Mouse (Mus musculus) olfactory bulb, adult 2 months (tissue): ENCODE results near the gene Prrx1. TPM values are rescaled to one million over a fixed set of nuclear protein-coding genes. Genes with fewer than 3 reads are reported as not detected.

ENCODE experiments used
- H3K27ac ChIP-seq: fragments of 200-500 bp; 2 replicates; pipeline ENCODE4 v1.5.1; 2012; ENCODE audit warnings: low read depth, low read length; ENCODE audit not compliant: insufficient read depth
- H3K4me1 ChIP-seq: fragments of 200-500 bp; 2 replicates; pipeline ENCODE4 v1.6.1; 2012; ENCODE audit warnings: low read length; ENCODE audit not compliant: control insufficient read depth, insufficient read depth
- H3K4me3 ChIP-seq: fragments of 200-500 bp; 2 replicates; pipeline ENCODE4 v1.5.1; 2012; ENCODE audit warnings: mild to moderate bottlenecking, low read depth, low read length, moderate library complexity; ENCODE audit not compliant: insufficient read depth
- CTCF ChIP-seq: fragments of 200-500 bp; IDR thresholded peaks from 2 replicates; pipeline ENCODE4 v1.5.1; 2012; ENCODE audit warnings: low read depth, mild to moderate bottlenecking, low read length, moderate library complexity; ENCODE audit not compliant: insufficient read depth
- POLR2A ChIP-seq: fragments of 200-500 bp; IDR thresholded peaks from 2 replicates; pipeline ENCODE4 v1.6.1; 2012; ENCODE audit warnings: mild to moderate bottlenecking, low read depth, low read length, moderate library complexity; ENCODE audit not compliant: insufficient read depth
- WGBS: fragments of 180-500 bp; shearing (Covaris S2); methylation state at CpG from one replicate; pipeline ENCODE4 v1.1.7; 2018; 5-methylcytosine and 5-hydroxymethylcytosine counted together
- polyA plus RNA-seq: library from polyadenylated mRNA; stranded (reverse); fragments of >200 nt; gene quantifications from 2 replicates; pipeline ENCODE4 v1.2.4, GENCODE M21; 2012; ENCODE audit warnings: low replicate concordance; ENCODE audit not compliant: missing spikeins, insufficient read depth, insufficient read length

The Prrx1 gene
- polyA plus RNA-seq, 1 experiment, result not detected

DNA sequence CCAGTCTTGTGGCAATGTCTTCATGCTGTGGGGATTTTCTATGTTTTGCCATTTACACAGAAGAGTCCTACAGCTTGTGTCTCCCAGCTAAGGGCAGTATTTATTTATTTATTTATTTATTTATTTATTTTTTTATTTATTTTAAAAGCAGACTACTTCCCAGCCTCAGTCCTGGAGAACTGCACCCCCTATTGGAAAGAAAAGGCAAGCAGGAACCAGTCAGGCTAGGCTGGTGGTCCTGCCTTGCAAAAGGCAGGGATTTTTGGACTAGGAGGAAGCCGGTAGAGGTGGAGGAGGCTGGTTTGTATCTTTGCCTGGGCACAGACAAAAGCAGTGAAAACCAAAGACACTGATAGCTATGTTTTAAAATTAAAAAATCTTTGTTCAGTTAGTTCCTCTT lies 7.6 kb downstream of the Prrx1 start:
- no peak for TF ChIP-seq CTCF
- no peak for TF ChIP-seq POLR2A
- Histone ChIP-seq H3K4me1 (peaks cover 2% of the 10 kb centered on the region; the same call in 1 of the 2 replicates), H3K4me3 (no peak overlapping the region), H3K27ac (no peak overlapping the region)
- WGBS, result 86% methylated on average over 1 of the region's 1 CpGs

DNA sequence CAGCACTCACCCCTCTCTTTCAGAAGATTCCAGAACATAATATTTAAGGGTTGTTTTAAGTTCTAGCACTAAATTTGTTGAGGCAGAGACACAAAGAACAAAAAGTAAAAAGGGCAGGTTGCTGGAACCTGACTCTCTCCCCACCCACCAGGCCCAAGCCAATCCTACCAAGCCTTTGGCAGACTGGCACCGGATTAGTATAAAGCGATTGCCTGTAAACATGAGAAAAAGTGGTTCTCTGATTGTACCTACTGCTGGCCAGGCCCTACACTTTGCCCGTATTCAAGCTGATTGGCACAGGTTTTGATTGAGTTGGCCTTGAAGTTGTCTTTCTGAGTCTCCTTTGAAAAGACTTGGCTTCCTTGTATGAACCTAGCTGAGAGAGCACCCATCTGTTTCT lies 8.7 kb downstream of the Prrx1 start:
- Histone ChIP-seq H3K27ac (no peak overlapping the region), H3K4me3 (no peak overlapping the region), H3K4me1 (peaks cover 2% of the 10 kb centered on the region; the same call in 1 of the 2 replicates)
- WGBS, result 66% methylated on average over 3 of the region's 3 CpGs
- TF ChIP-seq CTCF, result no peak
- no peak for TF ChIP-seq POLR2A

DNA sequence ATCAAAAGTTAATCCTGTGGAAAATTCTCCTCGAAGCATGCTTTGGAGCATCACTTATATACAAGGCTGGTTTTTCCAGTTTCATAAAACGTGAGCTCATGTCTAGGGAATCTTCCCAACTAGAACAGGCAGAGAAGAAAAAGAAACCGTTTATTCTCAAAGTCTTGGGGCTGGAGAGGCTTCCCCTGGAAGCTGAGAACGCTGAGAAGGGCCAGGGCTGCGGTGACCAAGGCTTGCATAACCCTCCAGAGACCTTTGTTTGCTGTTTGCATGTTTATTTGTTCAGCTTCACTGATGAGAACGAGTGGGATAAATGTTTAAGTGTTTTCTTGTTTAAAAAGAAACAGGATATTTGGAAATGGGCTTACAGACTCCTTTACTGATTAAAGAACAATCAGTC lies 11.2 kb downstream of the Prrx1 start:
- Histone ChIP-seq H3K4me3 (no peak overlapping the region), H3K4me1 (no peaks in the 10 kb centered on the region), H3K27ac (no peak overlapping the region)
- TF ChIP-seq CTCF (no peak), POLR2A (no peak)
- 32% methylated on average over 6 of the region's 6 CpGs for WGBS

DNA sequence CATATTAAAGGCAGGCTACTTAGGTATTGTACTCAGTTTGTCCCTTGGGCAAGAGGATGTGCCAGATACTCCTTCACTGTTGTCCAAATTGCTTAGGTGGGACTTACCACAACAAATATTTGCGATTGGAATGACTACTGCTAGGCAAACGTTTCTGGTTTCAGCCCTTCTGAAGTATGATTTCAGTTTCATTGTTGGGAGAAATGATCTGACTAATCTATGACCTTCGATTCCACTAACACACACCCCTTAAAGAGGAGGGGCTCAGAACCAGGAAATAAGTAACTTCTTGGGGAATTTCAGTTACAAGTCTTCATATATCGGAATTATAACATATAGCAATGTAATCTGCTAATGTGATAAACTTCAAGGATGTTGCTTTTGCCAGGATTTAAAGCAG lies 20.4 kb downstream of the Prrx1 start:
- WGBS, result 91% methylated on average over 4 of the region's 4 CpGs
- TF ChIP-seq POLR2A (no peak), CTCF (no peak)
- H3K4me1 ChIP-seq, result no peaks in the 10 kb centered on the region
- no peak overlapping the region for H3K4me3 ChIP-seq
- no peak overlapping the region for H3K27ac ChIP-seq

DNA sequence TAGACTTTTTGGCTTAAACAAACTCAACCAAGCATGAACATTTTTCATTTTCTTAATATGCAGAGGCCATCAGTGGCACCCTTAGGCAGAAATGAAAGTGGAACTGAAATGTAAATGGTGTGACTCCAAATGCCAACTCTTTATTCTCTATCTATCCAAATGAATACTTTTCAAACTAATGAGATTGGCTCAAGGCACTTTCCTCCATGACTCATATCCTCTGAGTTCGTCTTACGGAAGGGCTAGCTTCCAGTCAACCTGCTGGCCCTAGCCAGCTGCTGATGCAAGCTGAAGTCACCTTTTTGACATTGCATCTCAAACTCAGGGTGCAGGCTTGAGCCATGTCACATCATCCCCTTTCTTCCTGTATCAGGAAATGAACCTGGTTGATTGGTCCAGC lies 21.6 kb downstream of the Prrx1 start:
- 73% methylated on average over 2 of the region's 2 CpGs for WGBS
- Histone ChIP-seq H3K27ac (no peak overlapping the region), H3K4me3 (no peak overlapping the region), H3K4me1 (no peaks in the 10 kb centered on the region)
- TF ChIP-seq POLR2A (no peak), CTCF (no peak)

DNA sequence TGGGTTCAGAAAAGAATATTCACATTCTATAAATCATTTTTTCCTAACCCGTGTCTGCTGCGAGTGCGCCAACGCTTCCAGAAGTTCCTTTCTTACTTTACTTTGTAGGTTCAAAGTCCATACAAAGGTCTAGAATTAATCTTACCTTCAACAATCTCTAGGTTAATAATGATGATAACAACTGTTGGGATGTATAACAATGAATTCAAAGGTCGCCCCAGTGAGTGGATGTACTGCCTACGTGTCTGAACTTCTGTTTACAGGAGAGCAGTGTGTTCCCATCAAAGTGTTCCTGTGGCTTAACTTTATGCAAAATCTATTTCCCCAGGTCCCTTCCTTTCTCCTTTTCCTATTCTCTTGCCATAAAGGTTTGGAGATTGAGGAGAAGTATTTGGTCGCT lies 24.4 kb downstream of the Prrx1 start:
- WGBS, result 96% methylated on average over 7 of the region's 7 CpGs

DNA sequence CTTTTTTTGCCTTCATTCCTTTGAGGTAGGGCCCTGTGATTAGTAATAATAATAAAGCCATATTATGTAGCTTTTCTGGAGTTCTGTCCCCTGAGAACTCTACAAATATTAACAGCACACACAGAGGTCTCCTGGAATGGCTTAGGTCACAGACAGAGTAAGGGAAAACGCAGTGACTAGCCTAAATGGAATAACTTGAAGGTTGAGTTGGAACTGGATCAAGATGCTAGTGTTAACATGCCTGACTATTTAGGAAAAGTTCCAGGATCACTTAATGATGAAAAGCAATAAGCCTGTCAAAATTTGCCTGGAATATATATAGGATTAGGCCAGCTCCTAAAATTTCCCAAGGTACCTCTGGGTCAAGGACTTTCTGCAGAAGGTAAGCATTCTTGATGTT lies 28.0 kb downstream of the Prrx1 start:
- Histone ChIP-seq H3K27ac (no peak overlapping the region), H3K4me1 (no peaks in the 10 kb centered on the region; the same call in 1 of the 2 replicates), H3K4me3 (no peak overlapping the region)
- WGBS, result 80% methylated on average over 1 of the region's 1 CpGs
- no peak for TF ChIP-seq CTCF
- TF ChIP-seq POLR2A, result no peak

More for the DNA sequence above, 24.4 kb downstream of the Prrx1 start:
- Histone ChIP-seq H3K27ac (no peak overlapping the region), H3K4me3 (no peak overlapping the region), H3K4me1 (no peaks in the 10 kb centered on the region)
- no peak for TF ChIP-seq POLR2A
- TF ChIP-seq CTCF, result no peak

DNA sequence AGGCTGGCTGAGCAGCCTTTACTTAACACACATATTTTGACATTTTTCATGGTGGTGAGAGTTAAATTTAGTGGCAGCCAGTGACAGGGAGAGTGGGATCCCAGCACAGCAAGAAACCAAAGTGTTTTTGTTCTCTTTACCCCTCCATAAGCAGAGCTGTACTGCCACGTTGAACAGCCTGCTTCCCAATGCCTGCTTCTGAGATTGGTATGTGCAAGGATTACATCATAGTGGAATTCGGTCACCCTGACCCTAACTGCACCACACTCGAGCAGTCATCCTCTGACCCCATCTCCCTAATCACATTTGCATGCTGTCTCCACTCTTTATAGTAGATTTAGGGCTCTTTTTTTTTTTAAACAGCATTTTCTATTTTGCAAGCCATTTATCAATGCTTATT lies 28.4 kb downstream of the Prrx1 start:
- TF ChIP-seq CTCF (no peak), POLR2A (no peak)
- 49% methylated on average over 3 of the region's 3 CpGs for WGBS
- H3K27ac ChIP-seq, result no peak overlapping the region
- no peaks in the 10 kb centered on the region; the same call in 1 of the 2 replicates for H3K4me1 ChIP-seq
- H3K4me3 ChIP-seq, result no peak overlapping the region

DNA sequence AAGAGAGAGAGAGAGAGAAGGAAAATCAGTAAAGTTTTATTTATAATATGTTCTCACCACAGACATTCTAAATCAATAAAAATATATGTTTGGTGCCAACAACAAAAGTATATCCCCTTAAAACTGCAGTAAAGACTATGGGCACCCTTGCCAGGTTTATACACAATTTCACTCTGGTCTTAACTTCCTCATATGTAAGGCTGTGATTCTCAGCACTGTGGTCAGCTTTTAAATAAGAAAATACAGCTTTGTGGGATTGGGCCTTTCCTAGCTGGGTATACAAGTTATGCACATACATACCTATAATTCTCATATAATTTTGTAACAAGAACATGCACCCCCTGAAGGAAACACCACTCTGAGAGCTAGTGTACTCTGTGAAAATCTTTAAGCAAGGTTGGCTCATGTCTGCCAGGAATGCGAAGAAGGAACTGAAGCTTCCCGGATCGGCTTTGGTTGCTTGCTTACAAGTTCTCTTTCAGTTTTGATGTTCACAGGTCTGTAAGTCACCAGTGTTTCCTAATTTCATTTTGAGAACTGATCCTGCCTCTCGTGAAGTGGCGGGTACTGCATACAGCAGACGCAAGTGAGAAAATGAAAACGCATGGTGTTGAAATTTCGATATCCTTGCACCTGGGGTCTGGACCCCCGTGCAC lies 29.4 kb downstream of the Prrx1 start:
- no peaks in the 10 kb centered on the region; the same call in 1 of the 2 replicates for H3K4me1 ChIP-seq
- TF ChIP-seq CTCF (no peak), POLR2A (no peak)
- H3K4me3 ChIP-seq, result no peak overlapping the region
- H3K27ac ChIP-seq, result no peak overlapping the region
- 90% methylated on average over 9 of the region's 9 CpGs for WGBS

DNA sequence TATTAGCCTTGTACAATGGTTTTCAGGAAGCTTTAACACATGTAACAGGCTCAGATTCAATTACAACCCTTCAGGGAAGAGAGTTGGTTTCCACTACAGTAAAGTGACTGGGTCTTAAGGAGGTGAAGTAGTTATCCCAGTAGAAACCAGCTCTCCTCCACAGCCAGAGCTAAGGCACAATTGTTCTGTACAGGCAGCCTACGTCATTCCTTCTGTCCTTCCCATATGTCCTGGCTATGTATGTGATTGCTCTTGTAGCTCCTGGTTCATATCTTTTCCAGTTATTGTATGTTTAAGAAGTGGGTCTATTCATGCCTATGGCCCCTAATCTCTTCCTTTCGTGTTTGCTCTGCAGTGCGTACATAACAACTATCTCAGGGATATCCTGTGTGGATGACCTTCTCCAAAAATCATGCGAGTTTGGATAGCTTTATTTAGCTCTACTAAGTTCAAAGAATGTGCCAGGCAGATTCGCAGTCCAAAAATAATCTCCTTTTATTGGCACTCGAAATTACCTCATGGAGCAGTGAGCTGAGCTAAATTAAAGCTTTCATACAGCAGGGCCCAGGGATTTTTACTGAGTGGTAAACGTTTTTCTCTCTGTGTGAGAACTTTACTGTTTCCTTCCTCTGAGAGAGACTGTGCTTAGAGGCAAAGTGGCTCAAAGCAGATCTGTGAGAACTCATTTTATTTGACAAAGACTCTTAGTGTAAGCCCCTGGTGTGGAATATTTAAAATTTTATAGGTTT lies 31.9 kb downstream of the Prrx1 start:
- 28% methylated on average over 7 of the region's 7 CpGs for WGBS
- Histone ChIP-seq H3K4me1 (no peaks in the 10 kb centered on the region; the same call in 1 of the 2 replicates), H3K27ac (peak overlapping the region; percentile 56), H3K4me3 (no peak overlapping the region)
- TF ChIP-seq CTCF, result no peak
- no peak for TF ChIP-seq POLR2A
